Mouse (Mus musculus): ENCODE data around the gene Cyp2ab1.

- TF ChIP-seq CTCF (IDR thresholded peaks at IDR 0.05) (no peak), POLR2A (IDR thresholded peaks at IDR 0.05; ENCODE audit: insufficient read depth, low read depth, low read length) (no peak), EP300 (IDR thresholded peaks at IDR 0.05; ENCODE audit: insufficient read depth, low read depth, low read length) (no peak)
These were observed 43.0 kb upstream of the Cyp2ab1 start for GRCm38 (mm10) chr16:20368221-20368620.

All from heart, adult 2 months (tissue).